Mouse (Mus musculus) embryonic facial prominence, embryonic 13.5 days (tissue): ENCODE data around the gene Mettl22. TPM values are rescaled to one million over a fixed set of nuclear protein-coding genes. Genes with fewer than 3 reads are reported as not detected.

ENCODE experiments used
- ATAC-seq: fragments of 200-750 bp; cut with Nextera tagmentation; 2 replicates; pipeline ENCODE4 v1.8.0; 2017; ENCODE audit warnings: low read depth; ENCODE audit not compliant: insufficient number of reproducible peaks, insufficient read depth, low FRiP score, low TSS enrichment
- H3K27ac ChIP-seq: fragments of 300-500 bp; sonication (generic); 2 replicates; pipeline ENCODE4 v1.5.1; 2015; ENCODE audit warnings: moderate library complexity, mild to moderate bottlenecking, inconsistent platforms
- H3K27me3 ChIP-seq: fragments of 300-500 bp; sonication (generic); 2 replicates; pipeline ENCODE4 v1.6.1; 2015; ENCODE audit warnings: mild to moderate bottlenecking, inconsistent platforms
- H3K36me3 ChIP-seq: fragments of 300-500 bp; sonication (generic); 2 replicates; pipeline ENCODE4 v1.6.1; 2015; ENCODE audit warnings: mild to moderate bottlenecking, inconsistent platforms
- H3K4me1 ChIP-seq: fragments of 300-500 bp; sonication (generic); 2 replicates; pipeline ENCODE4 v1.6.1; 2015; ENCODE audit warnings: inconsistent platforms
- H3K4me2 ChIP-seq: fragments of 300-500 bp; sonication (generic); 2 replicates; pipeline ENCODE4 v1.6.1; 2015; ENCODE audit warnings: moderate library complexity, mild to moderate bottlenecking, inconsistent platforms
- H3K4me3 ChIP-seq: fragments of 300-500 bp; sonication (generic); 2 replicates; pipeline ENCODE4 v1.5.1; 2015; ENCODE audit warnings: mild to moderate bottlenecking, inconsistent platforms
- H3K9ac ChIP-seq: fragments of 300-500 bp; sonication (generic); 2 replicates; pipeline ENCODE4 v1.6.1; 2015; ENCODE audit warnings: mild to moderate bottlenecking, inconsistent platforms
- H3K9me3 ChIP-seq: fragments of 300-500 bp; sonication (generic); 2 replicates; pipeline ENCODE4 v1.6.1; 2016; ENCODE audit warnings: inconsistent platforms
- WGBS: fragments of 180-500 bp; shearing (Covaris S2); methylation state at CpG from one replicate; pipeline ENCODE4 v1.1.7; 2015; ENCODE audit warnings: mixed read lengths; 5-methylcytosine and 5-hydroxymethylcytosine counted together
- polyA plus RNA-seq: library from polyadenylated mRNA; unstranded; fragments of >200 nt; fragmentation: Nextera tagmentation; extraction: Ambion mirVana; gene quantifications from 2 replicates; pipeline ENCODE4 v1.2.1, GENCODE M21; 2015

The Mettl22 gene
- 16.4 and 18.0 TPM in 2 replicates for polyA plus RNA-seq

- H3K9me3 ChIP-seq: no peaks in the 10 kb centered on the region
- peak within 1 kb of the TSS; percentile 88 for H3K9ac ChIP-seq
- ATAC-seq: peak; percentile 96
- H3K4me3 ChIP-seq: peak within 1 kb of the TSS; percentile 74
- under 1% methylated on average over 48 of the region's 48 CpGs for WGBS
- H3K36me3 ChIP-seq: no peaks in the 10 kb centered on the region
- peaks cover 3% of the 10 kb centered on the region; the same call in 1 of the 2 replicates for H3K27me3 ChIP-seq
- peaks cover 11% of the 10 kb centered on the region for H3K4me1 ChIP-seq
- H3K27ac ChIP-seq: peak within 1 kb of the TSS; percentile 89
- H3K4me2 ChIP-seq: peak within 1 kb of the TSS; percentile 73
Observed at GRCm38 (mm10) chr16:8470603-8471481, at the start of gene Mettl22. Gene Mettl22, plus strand, starts transcription at chr16:8470788.

- no peak overlapping the region for H3K27ac ChIP-seq
- ATAC-seq: no peak
- H3K4me1 ChIP-seq: peaks cover 7% of the 10 kb centered on the region; the same call in 1 of the 2 replicates
- H3K9me3 ChIP-seq: no peaks in the 10 kb centered on the region
- no peak overlapping the region for H3K4me3 ChIP-seq
- 87% methylated on average over 4 of the region's 4 CpGs for WGBS
- no peak overlapping the region for H3K9ac ChIP-seq
- H3K4me2 ChIP-seq: no peak overlapping the region
- H3K36me3 ChIP-seq: no peaks in the 10 kb centered on the region
- peaks cover 46% of the 10 kb centered on the region for H3K27me3 ChIP-seq
Observed at GRCm38 (mm10) chr16:8420842-8421241, 49.7 kb upstream of the Mettl22 start.

DNA sequence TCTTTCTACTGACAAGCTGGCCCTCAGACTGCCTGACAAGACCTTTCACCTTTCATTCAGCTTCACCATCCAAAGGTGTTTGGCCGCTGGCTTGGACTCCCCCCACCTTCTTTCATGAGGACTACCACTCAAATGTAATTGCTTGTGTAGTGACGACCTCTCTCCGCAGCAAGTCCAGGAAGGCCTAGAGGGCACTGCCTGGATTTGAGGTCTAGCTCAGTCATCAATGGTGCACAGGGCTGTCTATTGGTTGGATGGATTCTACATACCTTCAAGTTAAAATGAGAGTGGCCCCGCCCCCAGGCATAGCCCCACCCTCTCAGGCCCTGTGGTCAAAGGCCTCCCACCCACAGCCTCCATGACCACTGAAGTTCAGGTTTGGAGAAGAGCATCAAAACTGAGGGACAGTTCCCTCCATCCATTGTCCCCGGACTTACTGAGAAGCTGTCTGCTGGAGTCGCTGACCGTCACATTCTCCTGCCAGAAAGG, 46.9 kb upstream of the Mettl22 start:
- H3K4me1 ChIP-seq: peaks cover 7% of the 10 kb centered on the region; the same call in 1 of the 2 replicates
- no peak overlapping the region for H3K9ac ChIP-seq
- H3K9me3 ChIP-seq: no peaks in the 10 kb centered on the region
- H3K4me2 ChIP-seq: no peak overlapping the region
- WGBS: 38% methylated on average over 7 of the region's 7 CpGs
- peaks cover 65% of the 10 kb centered on the region for H3K27me3 ChIP-seq
- H3K27ac ChIP-seq: no peak overlapping the region
- no peak overlapping the region for H3K4me3 ChIP-seq
- no peak for ATAC-seq
- no peaks in the 10 kb centered on the region for H3K36me3 ChIP-seq

GRCm38 (mm10) chr16:8424161-8424970, 46.2 kb upstream of the Mettl22 start:
- no peaks in the 10 kb centered on the region for H3K36me3 ChIP-seq
- peak overlapping the region; percentile 59 for H3K4me2 ChIP-seq
- 0 out of 2 replicates have a peak overlapping the region, but pooled peaks have one; percentile 44 for H3K9ac ChIP-seq
- H3K9me3 ChIP-seq: no peaks in the 10 kb centered on the region
- no peak overlapping the region for H3K27ac ChIP-seq
- H3K27me3 ChIP-seq: peaks cover 65% of the 10 kb centered on the region
- no peak for ATAC-seq
- 3% methylated on average over 43 of the region's 43 CpGs for WGBS
- H3K4me3 ChIP-seq: peak overlapping the region; percentile 38
- H3K4me1 ChIP-seq: peaks cover 7% of the 10 kb centered on the region; the same call in 1 of the 2 replicates

DNA sequence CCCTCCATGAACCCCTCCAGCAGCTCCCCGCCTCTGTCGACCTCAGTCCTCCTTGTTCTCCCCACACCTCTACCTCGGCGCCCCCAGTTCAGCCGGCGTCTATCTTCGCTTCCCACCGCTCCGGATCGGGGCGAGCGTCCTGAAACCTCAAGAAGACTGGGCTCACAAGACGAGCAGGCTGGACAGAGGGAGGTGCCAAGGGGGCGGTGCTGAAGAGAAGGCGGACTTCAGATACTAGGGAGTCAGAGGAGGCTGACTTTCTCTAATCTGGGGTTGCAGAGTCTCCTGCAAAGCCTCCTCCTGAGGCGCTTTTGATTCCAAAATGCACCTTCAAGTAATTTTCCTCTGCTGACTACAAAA, 45.6 kb upstream of the Mettl22 start, which contains the start of gene Tmem114:
TSS of gene Tmem114 (minus strand) at position 166 of the 360 bp plus-strand sequence.
- Histone ChIP-seq H3K27me3 (peaks cover 65% of the 10 kb centered on the region), H3K4me1 (peaks cover 7% of the 10 kb centered on the region; the same call in 1 of the 2 replicates), H3K4me2 (peak within 1 kb of the TSS; percentile 59), H3K9ac (0 out of 2 replicates have a peak within 1 kb of the TSS, but pooled peaks have one; percentile 44), H3K9me3 (no peaks in the 10 kb centered on the region), H3K4me3 (peak within 1 kb of the TSS; percentile 38), H3K27ac (no peak within 1 kb of the TSS), H3K36me3 (no peaks in the 10 kb centered on the region)
- 1% methylated on average over 16 of the region's 16 CpGs for WGBS
- no peak for ATAC-seq

GRCm38 (mm10) chr16:8425736-8426135, 44.9 kb upstream of the Mettl22 start:
- no peak for ATAC-seq
- WGBS: 85% methylated on average over 5 of the region's 5 CpGs
- peaks cover 65% of the 10 kb centered on the region for H3K27me3 ChIP-seq
- peaks cover 7% of the 10 kb centered on the region; the same call in 1 of the 2 replicates for H3K4me1 ChIP-seq
- no peaks in the 10 kb centered on the region for H3K9me3 ChIP-seq
- H3K4me3 ChIP-seq: no peak overlapping the region
- no peak overlapping the region for H3K27ac ChIP-seq
- no peak overlapping the region for H3K9ac ChIP-seq
- H3K36me3 ChIP-seq: no peaks in the 10 kb centered on the region
- H3K4me2 ChIP-seq: no peak overlapping the region

GRCm38 (mm10) chr16:8429531-8429930, 41.1 kb upstream of the Mettl22 start:
- Histone ChIP-seq H3K4me2 (no peak overlapping the region), H3K4me1 (peaks cover 3% of the 10 kb centered on the region; the same call in 1 of the 2 replicates), H3K27ac (no peak overlapping the region), H3K9me3 (no peaks in the 10 kb centered on the region), H3K36me3 (no peaks in the 10 kb centered on the region), H3K9ac (no peak overlapping the region), H3K4me3 (no peak overlapping the region), H3K27me3 (peaks cover 32% of the 10 kb centered on the region)
- ATAC-seq: no peak
- WGBS: 82% methylated on average over 4 of the region's 4 CpGs

- no peaks in the 10 kb centered on the region for H3K9me3 ChIP-seq
- no peak overlapping the region for H3K27ac ChIP-seq
- no peaks in the 10 kb centered on the region for H3K4me1 ChIP-seq
- no peak overlapping the region for H3K9ac ChIP-seq
- WGBS: 86% methylated on average over 3 of the region's 3 CpGs
- no peaks in the 10 kb centered on the region for H3K36me3 ChIP-seq
- H3K4me2 ChIP-seq: no peak overlapping the region
- no peak overlapping the region for H3K4me3 ChIP-seq
- ATAC-seq: no peak
- H3K27me3 ChIP-seq: peaks cover 1% of the 10 kb centered on the region
Observed at GRCm38 (mm10) chr16:8432616-8433015, 38.0 kb upstream of the Mettl22 start.

DNA sequence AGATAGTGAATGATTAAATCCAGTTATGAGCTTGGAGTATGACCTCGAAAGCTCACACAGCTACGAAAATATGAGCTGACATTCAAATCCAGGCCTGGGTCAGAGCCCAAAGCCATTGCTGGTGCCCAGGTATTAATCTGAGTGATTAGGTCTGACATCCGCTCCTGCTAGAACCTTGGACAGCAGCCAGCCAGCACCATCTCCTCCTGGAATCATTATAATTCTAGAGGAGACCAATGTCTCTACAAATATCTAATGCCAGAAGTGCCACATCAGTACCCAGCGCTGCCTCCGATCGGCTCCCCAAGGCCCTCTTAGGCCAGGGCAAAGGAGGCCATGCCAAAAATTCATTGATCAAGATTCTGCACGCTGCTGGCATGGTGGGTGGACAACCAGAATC, 25.7 kb upstream of the Mettl22 start:
- no peaks in the 10 kb centered on the region for H3K4me1 ChIP-seq
- no peak overlapping the region for H3K9ac ChIP-seq
- H3K27me3 ChIP-seq: no peaks in the 10 kb centered on the region
- H3K36me3 ChIP-seq: no peaks in the 10 kb centered on the region
- 76% methylated on average over 7 of the region's 7 CpGs for WGBS
- no peak for ATAC-seq
- no peak overlapping the region for H3K4me3 ChIP-seq
- H3K4me2 ChIP-seq: no peak overlapping the region
- no peaks in the 10 kb centered on the region for H3K9me3 ChIP-seq
- no peak overlapping the region for H3K27ac ChIP-seq

- Histone ChIP-seq H3K4me2 (no peak overlapping the region), H3K4me3 (no peak overlapping the region), H3K27me3 (no peaks in the 10 kb centered on the region), H3K36me3 (no peaks in the 10 kb centered on the region), H3K4me1 (no peaks in the 10 kb centered on the region), H3K9me3 (no peaks in the 10 kb centered on the region), H3K27ac (no peak overlapping the region), H3K9ac (no peak overlapping the region)
- 93% methylated on average over 6 of the region's 6 CpGs for WGBS
- ATAC-seq: no peak
Observed at GRCm38 (mm10) chr16:8446256-8446655, 24.3 kb upstream of the Mettl22 start.

DNA sequence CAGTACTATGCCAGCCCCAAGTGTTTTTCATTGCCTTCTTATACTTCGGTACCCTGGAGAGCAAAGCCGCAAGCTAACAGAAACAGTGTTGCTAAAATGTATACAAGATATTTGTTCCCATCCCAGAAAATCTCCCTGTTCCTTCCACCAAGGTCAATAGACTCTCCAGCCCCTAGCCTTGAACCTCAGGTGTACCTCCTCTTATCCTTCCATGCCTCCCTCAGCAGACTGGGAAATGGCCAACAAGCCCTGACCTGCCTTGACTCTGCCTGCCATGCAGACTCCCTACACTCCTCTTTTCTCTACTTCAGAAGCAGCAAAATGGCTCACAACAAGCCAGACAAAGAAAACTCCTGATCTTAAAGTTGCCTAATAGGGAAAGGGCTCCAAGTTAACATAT, 17.3 kb upstream of the Mettl22 start:
- H3K27me3 ChIP-seq: no peaks in the 10 kb centered on the region
- H3K4me1 ChIP-seq: no peaks in the 10 kb centered on the region
- H3K27ac ChIP-seq: no peak overlapping the region
- H3K4me3 ChIP-seq: no peak overlapping the region
- WGBS: 89% methylated on average over 2 of the region's 2 CpGs
- no peaks in the 10 kb centered on the region for H3K36me3 ChIP-seq
- H3K9ac ChIP-seq: no peak overlapping the region
- no peaks in the 10 kb centered on the region for H3K9me3 ChIP-seq
- ATAC-seq: no peak
- H3K4me2 ChIP-seq: no peak overlapping the region
